Mouse (Mus musculus) erythroblast, embryonic 14.5 days (primary cell): ENCODE data around the gene Ube2f.

ENCODE experiments used
- GATA1 ChIP-seq: IDR thresholded peaks from 2 replicates; pipeline ENCODE4 v1.6.1; 2012; ENCODE audit warnings: low read length, inconsistent platforms, mixed read lengths
- TAL1 ChIP-seq: IDR thresholded peaks from 3 replicates; pipeline ENCODE4 v1.6.1; 2012; ENCODE audit warnings: low read length, inconsistent platforms, mixed read lengths

GRCm38 (mm10) chr1:91295544-91295943 lies 45.4 kb downstream of the Ube2f start:
- TF ChIP-seq TAL1 (no peak), GATA1 (no peak)
